In the genomic region with DNA sequence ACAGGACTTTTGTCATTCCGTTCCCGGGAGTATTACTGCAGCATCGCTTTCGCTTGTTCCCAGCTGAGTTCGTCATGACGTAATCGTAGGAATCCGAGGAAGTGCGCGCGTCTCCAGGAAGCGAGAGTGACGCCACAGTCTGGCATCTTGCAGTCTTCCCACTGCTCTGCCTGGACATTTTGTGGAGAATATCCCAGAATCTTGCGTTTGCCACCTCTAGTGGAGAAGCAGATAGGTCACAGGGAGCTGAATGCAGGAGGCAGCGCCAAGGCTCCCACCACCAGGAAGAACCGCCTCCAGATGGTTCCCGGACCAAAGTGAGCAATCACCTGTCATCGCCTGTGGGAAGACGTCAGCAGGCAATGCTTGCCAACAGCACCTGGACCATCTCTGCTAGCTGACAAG, we compare ENCODE assay signal across 8 mouse cellular contexts. TPM values are rescaled to one million over a fixed set of nuclear protein-coding genes. Genes with fewer than 3 reads are reported as not detected.
DNase-seq lines count a peak whose midpoint lies in the region; ATAC-seq and TF ChIP-seq lines count a peak whose summit lies in the region.

No protein-coding gene starts in this region.

- no peaks in the 10 kb centered on the region for H3K36me3 ChIP-seq in forebrain, embryonic 12.5 days (replicated peaks)
- H3K36me3 ChIP-seq in hindbrain, embryonic 11.5 days (ENCODE audit: control insufficient read depth, insufficient read depth, low read length) = no peaks in the 10 kb centered on the region
- H3K36me3 ChIP-seq in limb, embryonic 10.5 days = no peaks in the 10 kb centered on the region
- H3K36me3 ChIP-seq in myocyte (ENCODE audit: control insufficient read depth, insufficient read depth) = no peaks in the 10 kb centered on the region

- H3ac ChIP-seq in myocyte (ENCODE audit: control insufficient read depth, insufficient read length) = no peak overlapping the region

- H3K27ac ChIP-seq in forebrain, embryonic 12.5 days = no peak overlapping the region
- no peak overlapping the region for H3K27ac ChIP-seq in hindbrain, embryonic 11.5 days (ENCODE audit: low read depth, low read length)
- no peak overlapping the region for H3K27ac ChIP-seq in limb, embryonic 10.5 days

- WGBS in forebrain, embryonic 12.5 days = 67% methylated on average over 19 of the region's 19 CpGs
- 61% methylated on average over 19 of the region's 19 CpGs for WGBS in hindbrain, embryonic 11.5 days
- WGBS in limb, embryonic 10.5 days = 57% methylated on average over 19 of the region's 19 CpGs

- no peaks in the 10 kb centered on the region for H3K79me2 ChIP-seq in myocyte (ENCODE audit: control insufficient read depth, insufficient read depth)

- no peaks in the 10 kb centered on the region for H3K9me3 ChIP-seq in forebrain, embryonic 12.5 days
- no peaks in the 10 kb centered on the region for H3K9me3 ChIP-seq in hindbrain, embryonic 11.5 days (ENCODE audit: control insufficient read depth, low read length)
- H3K9me3 ChIP-seq in limb, embryonic 10.5 days (replicated peaks) = no peaks in the 10 kb centered on the region

- peak overlapping the region; percentile 27 for H3K4me2 ChIP-seq in forebrain, embryonic 12.5 days
- H3K4me2 ChIP-seq in hindbrain, embryonic 11.5 days (replicated peaks; ENCODE audit: low read depth, low read length) = no peak overlapping the region
- peak overlapping the region; percentile 90 for H3K4me2 ChIP-seq in myocyte (ENCODE audit: low read depth)

- H3K9ac ChIP-seq in forebrain, embryonic 12.5 days = no peak overlapping the region
- no peak overlapping the region for H3K9ac ChIP-seq in hindbrain, embryonic 11.5 days (ENCODE audit: low read depth, low read length)

- peak; percentile 21 for TF ChIP-seq POLR2A in myocyte (IDR thresholded peaks at IDR 0.05; ENCODE audit: insufficient read length, low read depth)

- peaks cover 3% of the 10 kb centered on the region; the same call in 1 of the 2 replicates for H3K4me1 ChIP-seq in forebrain, embryonic 12.5 days
- H3K4me1 ChIP-seq in hindbrain, embryonic 11.5 days (replicated peaks; ENCODE audit: control insufficient read depth, insufficient read depth, low read length) = no peaks in the 10 kb centered on the region
- H3K4me1 ChIP-seq in limb, embryonic 10.5 days = peaks cover 6% of the 10 kb centered on the region; the same call in 1 of the 2 replicates

- no peak for ATAC-seq in forebrain, embryonic 12.5 days (ENCODE audit: low FRiP score)
- no peak for ATAC-seq in hindbrain, embryonic 11.5 days (ENCODE audit: low FRiP score)

- 0 out of 2 replicates have a peak overlapping the region, but pooled peaks have one; percentile 2 for H3K4me3 ChIP-seq in forebrain, embryonic 12.5 days (replicated peaks)
- H3K4me3 ChIP-seq in hindbrain, embryonic 11.5 days (ENCODE audit: low read depth, low read length) = no peak overlapping the region
- H3K4me3 ChIP-seq in limb, embryonic 10.5 days = peak overlapping the region; percentile 22; the same call in 1 of the 2 replicates
- H3K4me3 ChIP-seq in myocyte = peak overlapping the region; percentile 13

- peak; percentile 23 for DNase-seq in urinary bladder, postnatal 25 days (ENCODE audit: low spot score)
- no peak for DNase-seq in urinary bladder, adult 2 months (ENCODE audit: low spot score)
- peak; percentile 12 for DNase-seq in hindbrain, embryonic 11.5 days (ENCODE audit: low spot score)
- DNase-seq in limb, embryonic 10.5 days (ENCODE audit: low spot score) = no peak
- no peak for DNase-seq in T-cell, adult 2 months (ENCODE audit: low spot score)
- DNase-seq in thymus, adult 18-20 months = no peak

- H3K27me3 ChIP-seq in forebrain, embryonic 12.5 days = no peaks in the 10 kb centered on the region
- no peaks in the 10 kb centered on the region for H3K27me3 ChIP-seq in hindbrain, embryonic 11.5 days (ENCODE audit: control insufficient read depth, insufficient read depth, low read length)
- 0 out of 2 replicates have a peak, but pooled peaks cover 4% of the 10 kb centered on the region for H3K27me3 ChIP-seq in limb, embryonic 10.5 days (ENCODE audit: low read depth, poor library complexity, severe bottlenecking)
- no peaks in the 10 kb centered on the region for H3K27me3 ChIP-seq in myocyte (ENCODE audit: control insufficient read depth, insufficient read depth, insufficient read length)

TF ChIP-seq in myocyte, 11 proteins besides CTCF, POLR2A, EP300 and RAD21:
- TF ChIP-seq CEBPB (IDR thresholded peaks at IDR 0.05; ENCODE audit: insufficient read depth, poor library complexity, severe bottlenecking) = 0 out of 2 replicates have a peak, but pooled peaks have one; percentile 8
- TF ChIP-seq TCF12 (IDR thresholded peaks at IDR 0.05; ENCODE audit: insufficient read depth, poor library complexity, severe bottlenecking) = no peak
- TF ChIP-seq MYOD1 (IDR thresholded peaks at IDR 0.05; ENCODE audit: control insufficient read depth in 1 of 3, insufficient read length in 2 of 3, low read depth in 2 of 3) = peak in 1 of 3 experiments; percentile 5
TF ChIP-seq in myocyte: peak in this region for 2.

RNA-seq across cellular contexts. Expression of gene Csnk1d, which starts 23.8 kb away (rescaled TPM):
- 106 and 110 TPM in 2 replicates for polyA plus RNA-seq in urinary bladder, adult 2 months (2012; rRNA removed)
- polyA plus RNA-seq in forebrain, embryonic 12.5 days (2016; fragmentation: Nextera tagmentation; extraction: Ambion mirVana) = 150 and 165 TPM in 2 replicates
- polyA plus RNA-seq in hindbrain, embryonic 11.5 days (2014; fragmentation: Nextera tagmentation; extraction: Ambion mirVana) = 58.4 and 71.3 TPM in 2 replicates
- 126 and 136 TPM in 2 replicates for polyA plus RNA-seq in limb, embryonic 10.5 days (2016; fragmentation: Nextera tagmentation; extraction: Ambion mirVana)
- 79.5 TPM for polyA plus RNA-seq in myocyte (2012; fragmentation: generic; extraction: Trizol)

RNA-seq across cellular contexts. Expression of gene Cd7, which starts 24.3 kb away (rescaled TPM):
- polyA plus RNA-seq in urinary bladder, adult 2 months (2012; rRNA removed) = 1.1 and 1.6 TPM in 2 replicates
- not detected in 2 replicates for polyA plus RNA-seq in forebrain, embryonic 12.5 days (2016; fragmentation: Nextera tagmentation; extraction: Ambion mirVana)
- polyA plus RNA-seq in hindbrain, embryonic 11.5 days (2014; fragmentation: Nextera tagmentation; extraction: Ambion mirVana) = not detected in 2 replicates
- not detected in 2 replicates for polyA plus RNA-seq in limb, embryonic 10.5 days (2016; fragmentation: Nextera tagmentation; extraction: Ambion mirVana)
- polyA plus RNA-seq in myocyte (2012; fragmentation: generic; extraction: Trizol) = 0.35 TPM

RNA-seq across cellular contexts. Expression of gene Sectm1b, which starts 48.5 kb away (rescaled TPM):
- polyA plus RNA-seq in urinary bladder, adult 2 months (2012; rRNA removed) = not detected in 2 replicates
- not detected in 2 replicates for polyA plus RNA-seq in forebrain, embryonic 12.5 days (2016; fragmentation: Nextera tagmentation; extraction: Ambion mirVana)
- not detected in 2 replicates for polyA plus RNA-seq in hindbrain, embryonic 11.5 days (2014; fragmentation: Nextera tagmentation; extraction: Ambion mirVana)
- polyA plus RNA-seq in limb, embryonic 10.5 days (2016; fragmentation: Nextera tagmentation; extraction: Ambion mirVana) = not detected in 2 replicates
- polyA plus RNA-seq in myocyte (2012; fragmentation: generic; extraction: Trizol) = not detected

Comparison
In these comparisons a context has a peak if more than half of its experiments do, and no peak if none do; other contexts are left out.
1. DNase-seq: peak in urinary bladder, postnatal 25 days (single experiment) and hindbrain, embryonic 11.5 days (single experiment); none in urinary bladder, adult 2 months (single experiment), limb, embryonic 10.5 days (single experiment), T-cell, adult 2 months (single experiment) and thymus, adult 18-20 months (0 of 2).